Mouse (Mus musculus): ENCODE results near the gene Ube2i. TPM values are rescaled to one million over a fixed set of nuclear protein-coding genes. Genes with fewer than 3 reads are reported as not detected.
A peak's percentile ranks its signal among the peaks of the same experiment; 100 is the strongest.

Gene Ube2i
- 100 to 1,000 TPM; 119 to 121 TPM for total RNA-seq (2021)
- long read RNA-seq, experiment 1, transcript Ube2i-213 (7 exons, 824 nt) = major isoform, 137 of 160 reads
- long read RNA-seq, experiment 1, partial matches to known transcripts = 5 of 160 reads
- long read RNA-seq, experiment 1, other reads (novel, unspliced or antisense) = 11 of 160 reads
- long read RNA-seq, experiment 2, transcript Ube2i-213 (7 exons, 824 nt) = major isoform, 90 of 114 reads
- long read RNA-seq, experiment 2, partial matches to known transcripts = 6 of 114 reads
- long read RNA-seq, experiment 2, other reads (novel, unspliced or antisense) = 14 of 114 reads

GRCm38 (mm10) chr17:25274571-25275346 is at the start of gene Ube2i:
Gene Ube2i (minus strand): TSS chr17:25274622.
- DNase-seq = no peak
- intact Hi-C loops (cut with DNase I) = loop anchor here (5.0 to 10.0 kb wide), 3 partner anchors 87 to 340 kb away; partner anchors contain the start of genes Mapk8ip3 and Unkl

- intact Hi-C loops (cut with DNase I) = no loop called here
- DNase-seq = no peak
These were observed 48.5 kb upstream of the Ube2i start for GRCm38 (mm10) chr17:25322930-25323329.

- no peak for DNase-seq
- intact Hi-C loops (cut with DNase I) = no loop called here
These were observed 46.4 kb upstream of the Ube2i start for GRCm38 (mm10) chr17:25320819-25321218.

- intact Hi-C loops (cut with DNase I) = no loop called here
- DNase-seq = no peak
These were observed 43.9 kb upstream of the Ube2i start, which contains the start of gene Prss29 for GRCm38 (mm10) chr17:25318354-25318753. Gene Prss29 (plus strand): TSS chr17:25318654.

GRCm38 (mm10) chr17:25308346-25308745 is 33.9 kb upstream of the Ube2i start, which contains the start of gene Prss28:
Gene Prss28 (plus strand): TSS chr17:25308646.
- DNase-seq = no peak
- intact Hi-C loops (cut with DNase I) = no loop called here

- intact Hi-C loops (cut with DNase I) = no loop called here
These were observed 23.7 kb upstream of the Ube2i start, which contains the start of gene Prss34 for GRCm38 (mm10) chr17:25298094-25298493. Gene Prss34 (plus strand): TSS chr17:25298394.

GRCm38 (mm10) chr17:25294111-25294510 is 19.7 kb upstream of the Ube2i start:
- intact Hi-C loops (cut with DNase I) = no loop called here
- no peak for DNase-seq

More at GRCm38 (mm10) chr17:25298094-25298493, 23.7 kb upstream of the Ube2i start, which contains the start of gene Prss34:
- no peak for DNase-seq

- intact Hi-C loops (cut with DNase I) = no loop called here
- DNase-seq = no peak
These were observed 19.1 kb upstream of the Ube2i start for GRCm38 (mm10) chr17:25293495-25293894.

- intact Hi-C loops (cut with DNase I) = no loop called here
- DNase-seq = no peak
These were observed 16.0 kb upstream of the Ube2i start for GRCm38 (mm10) chr17:25290411-25290810.

GRCm38 (mm10) chr17:25288842-25289241 is 14.4 kb upstream of the Ube2i start:
- intact Hi-C loops (cut with DNase I) = loop anchor here (5.0 kb wide), 2 partner anchors 172 to 183 kb away; partner anchors contain the start of gene Telo2

GRCm38 (mm10) chr17:25285033-25285432 is 10.6 kb upstream of the Ube2i start:
- peak; percentile 61 to 78 for DNase-seq
- intact Hi-C loops (cut with DNase I) = loop anchor here (5.0 kb wide), 2 partner anchors 168 to 187 kb away; partner anchors contain the start of gene Telo2

More at GRCm38 (mm10) chr17:25288842-25289241, 14.4 kb upstream of the Ube2i start:
- DNase-seq = peak; percentile 29 to 51

- peak; percentile 29 to 42 for DNase-seq
- intact Hi-C loops (cut with DNase I) = no loop called here
These were observed 7.7 kb upstream of the Ube2i start for GRCm38 (mm10) chr17:25282133-25282532.

GRCm38 (mm10) chr17:25275833-25276232 is 1.4 kb upstream of the Ube2i start:
- DNase-seq = no peak
- intact Hi-C loops (cut with DNase I) = loop anchor here (10.0 kb wide), 1 partner anchor 341 kb away; the partner anchor contains the start of gene Mapk8ip3

- intact Hi-C loops (cut with DNase I) = loop anchor here (5.0 to 10.0 kb wide), 3 partner anchors 87 to 339 kb away; partner anchors contain the start of genes Mapk8ip3 and Unkl
- peak; percentile 95 for DNase-seq
These were observed 518 bp downstream of the Ube2i start for GRCm38 (mm10) chr17:25273706-25274501.

- DNase-seq = peak; percentile 89
- intact Hi-C loops (cut with DNase I) = loop anchor here (5.0 to 10.0 kb wide), 3 partner anchors 86 to 338 kb away; partner anchors contain the start of genes Mapk8ip3 and Unkl
These were observed 1.3 kb downstream of the Ube2i start for GRCm38 (mm10) chr17:25272951-25273705.

- DNase-seq = no peak
- intact Hi-C loops (cut with DNase I) = loop anchor here (5.0 to 10.0 kb wide), 3 partner anchors 85 to 338 kb away; partner anchors contain the start of genes Mapk8ip3 and Unkl
These were observed 2.1 kb downstream of the Ube2i start for GRCm38 (mm10) chr17:25272326-25272725.

GRCm38 (mm10) chr17:25270795-25271335 is 3.6 kb downstream of the Ube2i start:
- intact Hi-C loops (cut with DNase I) = loop anchor here (5.0 to 10.0 kb wide), 3 partner anchors 84 to 336 kb away; partner anchors contain the start of genes Mapk8ip3 and Unkl
- DNase-seq = no peak

- peak; percentile 45 to 72 for DNase-seq
- intact Hi-C loops (cut with DNase I) = no loop called here
These were observed 10.0 kb downstream of the Ube2i start for GRCm38 (mm10) chr17:25264453-25264852.
